Mouse (Mus musculus) erythroblast, adult 5-6 weeks (primary cell): ENCODE results near the gene Slc36a2. TPM values are rescaled to one million over a fixed set of nuclear protein-coding genes. Genes with fewer than 3 reads are reported as not detected.

Experiments
- ATAC-seq: replicated peaks from 2 replicates; pipeline ENCODE4 v1.8.0; 2016; ENCODE audit warnings: moderate number of reproducible peaks, mild to moderate bottlenecking, moderate TSS enrichment, inconsistent platforms; ENCODE audit not compliant: poor library complexity, low FRiP score, severe bottlenecking
- total RNA-seq, 2 experiments: library from RNA; stranded (forward) in 1 of 2; stranded (reverse) in 1 of 2; fragments of 150-400 nt in 1 of 2; fragments of 200-764, 138-1000 nt in 1 of 2; gene quantifications; 2 replicates each; pipeline versions ENCODE4 v1.2.3 to v1.2.4; 2015 to 2017; ENCODE audit warnings: low replicate concordance in 2 of 2

The Slc36a2 gene
- total RNA-seq, 2 experiments from 2014 or later = 0.34 TPM; not detected in 1

GRCm38 (mm10) chr11:55187777-55188176 lies 2.9 kb upstream of the Slc36a2 start:
- no peak for ATAC-seq

GRCm38 (mm10) chr11:55187292-55187691 lies 2.4 kb upstream of the Slc36a2 start:
- ATAC-seq = no peak

DNA sequence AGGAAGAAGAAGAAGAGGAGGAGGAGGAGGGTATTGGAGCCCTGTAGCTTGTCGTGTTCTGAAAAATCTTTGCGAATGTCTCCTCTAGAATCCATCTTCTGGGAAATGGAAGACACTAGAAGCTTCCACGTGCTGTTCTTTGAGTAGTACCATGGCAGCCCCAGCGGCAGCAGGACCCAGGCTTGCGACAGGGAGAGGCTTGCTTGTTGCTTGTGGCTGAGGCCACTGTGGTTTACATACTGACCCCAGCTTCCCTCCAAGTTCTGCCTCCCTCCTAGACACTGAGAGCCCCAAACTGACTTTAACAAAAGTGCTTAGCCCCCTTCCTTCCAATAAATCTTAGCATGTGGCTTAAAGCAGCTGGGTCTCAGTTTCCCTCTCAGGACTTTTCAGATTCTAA lies 631 bp downstream of the Slc36a2 start:
- ATAC-seq = no peak

- no peak for ATAC-seq
Measured at GRCm38 (mm10) chr11:55183124-55183523, 1.8 kb downstream of the Slc36a2 start.

DNA sequence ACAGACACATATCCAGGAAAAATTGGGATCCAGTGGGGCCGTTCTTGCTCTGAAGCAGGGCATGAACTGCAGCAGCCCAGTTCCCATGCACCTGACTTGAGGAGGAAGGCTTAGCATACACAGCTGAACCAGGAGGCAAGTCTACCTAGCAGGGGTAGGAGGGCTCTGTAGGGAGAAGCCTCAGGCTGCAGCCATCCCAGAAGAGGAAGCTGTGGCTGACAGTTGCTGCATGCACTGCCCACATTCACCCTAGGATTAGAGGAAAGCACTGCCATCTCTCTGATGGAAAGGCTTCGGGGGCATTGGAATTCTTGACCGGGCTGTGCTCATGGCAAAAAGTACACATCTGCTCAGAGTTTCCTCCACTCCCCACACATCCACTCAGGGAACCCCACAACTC lies 5.0 kb downstream of the Slc36a2 start:
- ATAC-seq = no peak

GRCm38 (mm10) chr11:55178830-55179229 lies 6.0 kb downstream of the Slc36a2 start:
- no peak for ATAC-seq

DNA sequence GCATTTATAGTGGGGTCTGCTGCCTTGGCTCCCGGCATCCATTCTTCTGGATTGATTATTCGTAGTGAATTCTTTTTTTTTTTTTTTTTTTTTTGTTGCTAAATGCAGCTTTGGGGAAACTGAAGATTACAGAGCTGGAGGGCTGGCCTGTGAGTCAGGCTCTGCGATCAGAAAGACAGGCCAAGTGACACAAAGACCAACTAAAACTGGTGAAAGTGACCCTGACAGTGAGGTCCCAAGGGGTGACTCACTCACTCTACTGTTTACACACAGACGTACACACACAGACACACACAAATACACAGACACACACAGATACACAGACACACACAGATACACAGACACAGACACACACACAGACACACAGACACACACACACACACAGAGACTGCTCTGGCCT lies 14.4 kb downstream of the Slc36a2 start:
- ATAC-seq = no peak

- ATAC-seq = no peak
Measured at GRCm38 (mm10) chr11:55168914-55169313, 16.0 kb downstream of the Slc36a2 start.

DNA sequence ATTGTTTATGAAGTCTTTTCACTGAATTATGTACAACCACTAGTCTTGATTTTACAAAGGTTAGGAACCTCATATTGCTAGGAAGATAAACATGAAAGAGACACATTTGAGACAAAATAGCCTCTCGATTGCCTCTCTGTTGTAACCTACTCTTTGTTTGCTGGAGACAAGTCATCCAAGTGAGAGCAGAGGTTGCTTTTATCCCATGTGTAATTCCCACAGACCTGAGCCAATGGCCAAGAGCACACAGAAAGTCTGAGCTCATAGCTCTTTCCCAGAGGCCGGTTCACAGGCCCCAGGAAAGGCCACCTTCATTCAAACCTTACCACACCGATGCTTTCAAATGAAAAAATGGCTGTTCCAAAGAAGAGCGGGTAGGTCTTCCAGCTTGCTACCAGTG lies 16.4 kb downstream of the Slc36a2 start:
- no peak for ATAC-seq

DNA sequence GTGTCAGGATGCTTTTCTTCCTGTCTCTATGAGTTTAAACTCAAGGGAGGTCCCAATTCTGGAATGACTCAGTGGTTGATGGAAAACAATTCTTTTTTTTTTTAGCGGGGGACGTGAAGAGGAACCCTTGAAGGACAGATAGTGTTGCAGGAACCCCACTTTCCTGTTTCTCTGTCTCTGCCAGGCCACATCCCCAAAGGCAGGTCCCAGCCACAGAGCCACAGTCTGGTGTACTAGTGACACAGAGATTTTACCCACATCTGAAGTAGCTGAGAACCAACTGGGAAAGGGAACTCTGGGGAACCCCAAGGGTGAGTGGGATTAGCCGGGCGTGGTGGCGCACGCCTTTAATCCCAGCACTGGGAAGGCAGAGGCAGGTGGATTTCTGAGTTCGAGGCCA lies 19.1 kb downstream of the Slc36a2 start:
- no peak for ATAC-seq

DNA sequence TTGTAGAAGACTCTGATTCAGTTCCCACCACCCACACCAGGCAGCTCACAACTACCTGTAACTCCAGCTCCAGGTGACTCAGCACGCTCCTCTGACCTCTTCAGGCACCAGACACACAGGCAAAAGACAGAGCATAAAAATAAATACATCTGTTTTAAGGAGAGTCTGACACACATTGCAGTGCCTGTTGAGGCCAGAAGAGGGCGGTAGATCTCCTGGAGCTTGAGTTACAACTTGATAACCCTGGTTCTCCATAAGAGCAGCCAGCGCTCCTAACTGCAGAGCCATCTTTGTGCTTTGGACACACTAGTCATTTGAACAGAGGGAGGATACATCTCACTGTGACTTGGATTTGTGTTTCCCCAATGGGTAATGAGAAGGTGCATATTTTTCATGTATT lies 20.2 kb downstream of the Slc36a2 start:
- ATAC-seq = no peak

DNA sequence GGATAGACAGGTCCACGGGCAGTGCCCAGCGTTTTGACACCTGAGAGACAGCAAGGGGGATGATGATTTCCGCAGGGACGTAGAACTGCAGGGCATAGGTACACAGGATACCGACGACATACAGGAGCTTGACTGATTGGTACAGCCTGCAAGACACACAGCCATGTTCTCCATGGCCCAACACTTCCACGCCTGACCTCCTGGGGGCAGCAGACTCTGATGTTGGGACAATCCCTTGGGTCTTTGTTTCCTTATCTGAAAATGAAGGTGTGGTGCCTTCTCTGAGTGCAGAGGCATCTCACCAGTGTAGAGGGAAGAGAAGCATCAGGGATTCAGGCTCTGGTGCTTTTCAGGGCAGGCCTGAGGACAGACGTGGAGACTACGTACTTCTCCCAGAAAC lies 22.2 kb downstream of the Slc36a2 start:
- no peak for ATAC-seq

DNA sequence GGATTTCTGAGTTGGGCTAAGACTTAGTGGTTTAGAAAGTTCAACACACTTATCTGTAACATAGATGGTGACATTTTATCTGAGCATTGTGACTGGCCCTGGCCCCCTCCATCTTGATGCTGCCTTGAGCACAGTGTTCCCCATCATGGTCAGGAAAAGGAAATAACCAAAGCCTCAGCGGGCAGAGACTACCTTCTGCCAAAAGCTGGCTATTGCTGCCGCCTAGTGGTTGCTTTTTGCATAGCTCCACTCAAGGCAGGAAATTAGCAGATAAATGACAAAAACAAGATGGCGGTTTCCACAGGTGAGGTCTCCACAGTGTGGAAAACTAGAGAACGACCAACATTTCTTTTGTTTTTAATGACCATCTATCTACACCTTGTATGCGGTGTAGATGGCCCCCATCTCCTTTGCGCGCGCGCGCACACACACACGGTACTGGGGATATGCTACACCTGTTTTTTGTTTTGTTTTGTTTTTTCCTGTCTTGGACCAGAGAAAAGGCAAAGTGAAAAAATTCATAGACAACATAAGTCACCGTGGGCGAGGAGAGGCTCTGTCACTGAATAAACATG lies 26.0 kb downstream of the Slc36a2 start:
- ATAC-seq = peak; percentile 67; the same call in 1 of the 2 replicates

GRCm38 (mm10) chr11:55155070-55155421 lies 29.8 kb downstream of the Slc36a2 start:
- no peak for ATAC-seq

DNA sequence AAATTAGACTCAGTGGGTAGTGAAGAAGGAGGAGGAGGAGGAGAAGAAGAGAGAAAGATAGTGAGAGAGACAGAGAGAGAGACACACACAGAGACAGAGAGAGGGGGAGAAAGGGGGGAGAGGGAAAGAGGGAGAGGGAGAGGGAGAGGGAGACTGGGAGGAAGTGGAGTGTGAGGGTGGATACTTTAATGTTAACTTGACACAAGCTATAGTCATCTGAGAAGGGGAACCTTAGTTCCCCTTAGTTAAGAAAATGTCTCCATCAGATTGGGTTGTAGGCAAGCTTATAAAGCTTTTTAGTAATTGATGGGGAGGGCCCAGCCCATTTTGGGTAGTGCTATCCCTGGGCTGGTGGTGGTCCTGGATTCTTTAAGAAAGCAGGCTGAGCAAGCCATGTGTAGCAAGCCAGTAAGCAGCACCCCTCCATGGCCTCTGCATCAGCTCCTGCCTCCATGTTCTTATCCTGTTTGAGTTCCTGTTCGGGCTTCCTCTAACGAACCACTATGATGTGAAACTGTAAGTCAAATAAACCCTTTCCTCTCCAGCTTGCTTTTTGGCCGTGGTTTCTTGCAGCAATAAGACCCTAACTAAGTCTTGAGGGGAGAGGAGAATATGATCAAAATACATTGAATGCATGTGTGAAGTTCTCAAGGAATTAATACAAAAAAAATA lies 30.3 kb downstream of the Slc36a2 start:
- ATAC-seq = no peak

DNA sequence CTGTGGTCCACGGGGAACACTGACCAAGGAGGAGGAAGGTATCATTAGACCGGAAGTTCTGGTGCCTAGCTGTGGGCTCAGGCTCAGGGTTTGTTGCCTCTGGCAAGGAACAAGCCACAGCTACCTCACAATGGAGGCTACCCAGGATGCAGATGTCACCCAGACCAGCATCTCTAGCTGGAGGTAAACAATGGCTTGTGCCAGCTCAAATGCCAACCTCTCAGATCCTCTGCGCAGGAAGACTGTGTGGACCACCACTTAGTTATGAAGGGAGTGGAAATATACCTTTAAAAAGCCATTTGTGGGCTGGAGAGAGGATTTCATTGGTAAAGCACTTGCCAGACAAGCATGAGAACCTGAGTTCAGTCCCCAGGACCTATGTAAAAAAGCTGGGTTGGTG lies 33.3 kb downstream of the Slc36a2 start, which contains the start of gene Slc36a3:
Gene Slc36a3 (minus strand): TSS at position 101 of the 400 bp plus-strand sequence.
- ATAC-seq = no peak

DNA sequence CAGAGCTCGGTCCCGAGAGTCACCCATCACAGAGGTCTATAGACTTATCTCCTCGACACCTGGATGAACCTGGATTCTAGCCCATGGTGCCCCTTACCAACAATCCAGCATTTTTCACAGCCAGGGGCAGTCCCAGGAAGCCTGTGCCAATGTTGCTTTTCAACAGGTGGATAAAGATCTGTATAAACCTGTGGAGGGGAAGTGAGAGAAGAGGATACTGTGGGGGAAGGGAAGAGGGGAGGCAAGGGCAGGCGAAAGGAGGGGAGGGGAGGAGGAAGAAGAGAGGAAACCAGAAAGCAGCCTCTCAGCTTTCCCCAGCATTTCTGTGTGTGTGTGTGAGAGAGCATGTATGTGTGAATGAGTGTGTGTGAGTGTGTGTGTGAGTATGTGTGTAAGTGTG lies 36.4 kb downstream of the Slc36a2 start:
- no peak for ATAC-seq

- no peak for ATAC-seq
Measured at GRCm38 (mm10) chr11:55147423-55147822, 37.5 kb downstream of the Slc36a2 start.

DNA sequence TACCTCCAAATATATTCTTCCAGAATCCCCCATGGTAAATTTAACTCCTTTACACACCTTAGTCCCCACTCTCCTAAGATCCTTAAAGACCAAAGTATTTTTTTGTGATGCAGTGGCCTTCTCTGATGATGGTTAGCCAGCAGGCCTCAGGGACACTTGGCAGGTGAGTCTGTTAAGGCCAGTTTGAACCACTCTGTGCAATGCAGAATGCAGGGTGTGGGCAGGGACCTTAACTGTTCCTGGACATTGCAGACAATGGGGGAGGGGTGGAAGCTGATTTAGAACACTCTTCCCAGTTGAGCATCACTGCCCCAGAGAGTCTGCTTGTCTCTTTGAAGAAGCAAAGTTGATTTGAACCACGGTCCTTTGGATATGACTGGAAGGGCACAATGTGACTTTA lies 38.0 kb downstream of the Slc36a2 start:
- ATAC-seq = no peak

DNA sequence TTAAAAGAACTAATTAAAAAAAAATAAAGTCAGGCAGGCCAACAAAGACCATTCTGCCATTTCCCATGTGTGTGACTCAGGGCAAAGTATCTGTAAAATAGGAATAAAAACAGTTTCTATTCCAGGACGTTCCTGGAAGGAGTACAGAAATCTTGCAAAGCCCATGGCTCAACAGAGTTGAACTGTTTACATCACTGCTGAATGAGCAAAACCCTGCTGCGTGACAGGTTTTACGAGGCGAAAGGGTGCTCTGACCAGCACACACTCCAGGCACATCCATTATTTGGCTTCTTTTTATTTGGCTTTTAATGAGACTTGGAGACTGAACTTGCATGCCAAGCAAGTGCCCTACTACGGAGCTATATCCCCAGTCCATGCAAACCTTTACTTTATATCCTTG lies 40.9 kb downstream of the Slc36a2 start:
- no peak for ATAC-seq

DNA sequence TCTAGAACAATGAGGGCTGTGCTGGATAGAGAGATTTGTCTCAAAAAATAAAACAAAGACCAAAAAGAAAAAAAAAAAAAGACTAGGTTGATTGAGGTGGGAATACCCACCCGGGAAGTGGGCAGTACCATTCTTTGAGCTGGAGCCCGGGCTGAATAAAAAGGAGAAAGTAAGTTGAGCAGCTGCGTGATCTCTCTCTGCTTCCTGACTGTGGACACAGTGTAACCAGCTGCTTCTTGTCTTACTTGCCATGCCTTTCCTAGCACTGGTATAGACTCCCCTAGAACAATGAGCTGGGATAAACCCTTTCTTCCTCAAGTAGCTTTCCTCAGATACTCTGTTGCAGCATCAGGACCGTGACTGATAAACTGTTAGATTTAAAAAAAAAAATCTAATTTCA lies 43.4 kb downstream of the Slc36a2 start:
- ATAC-seq = no peak

DNA sequence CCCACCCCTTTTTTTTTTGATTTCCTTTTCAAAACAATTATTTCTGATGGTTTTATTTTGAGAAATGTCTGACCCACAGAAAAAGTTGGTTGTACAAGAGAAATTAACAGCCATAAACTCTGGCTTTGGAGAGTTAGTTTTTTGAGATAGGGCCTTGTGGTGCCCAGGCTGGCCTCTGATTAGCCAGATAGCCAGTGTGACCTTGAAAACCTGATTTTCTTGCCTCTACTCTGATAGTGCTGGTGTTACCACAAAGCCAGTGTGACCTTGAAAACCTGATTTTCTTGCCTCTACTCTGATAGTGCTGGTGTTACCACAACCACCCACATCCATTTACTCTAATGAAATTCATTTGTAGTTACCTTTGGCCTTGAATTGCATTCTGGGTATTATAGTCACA lies 47.2 kb downstream of the Slc36a2 start:
- ATAC-seq = no peak
